Mouse (Mus musculus): Measurements from ENCODE around the gene Atxn7l3.

DNA sequence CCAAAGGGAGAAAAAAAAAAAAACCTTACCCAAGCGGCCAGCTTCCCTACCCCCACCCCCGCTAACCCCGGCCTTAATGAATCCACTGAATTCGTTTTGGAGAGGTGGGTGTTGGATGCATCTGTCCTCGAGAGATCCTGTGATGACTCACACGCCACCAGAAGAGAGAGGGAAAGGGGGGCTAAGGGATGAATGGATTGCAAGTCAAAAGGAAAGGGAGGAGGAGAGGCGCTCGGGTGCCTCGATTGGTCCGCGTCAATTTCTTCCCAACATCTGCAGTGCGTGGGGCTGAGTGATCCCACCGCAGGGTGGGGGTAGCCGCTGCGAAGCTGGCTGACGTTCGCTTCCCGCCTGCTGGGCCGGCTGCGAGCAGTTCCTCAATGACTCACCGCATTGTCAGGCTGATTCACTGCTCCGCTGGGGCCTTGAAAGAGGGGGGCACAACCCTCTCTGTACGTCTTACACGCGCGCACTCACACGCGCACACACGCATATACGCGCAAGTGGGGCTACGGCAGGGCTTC lies 51.4 kb downstream of the Atxn7l3 start:
- TF ChIP-seq CTCF (IDR thresholded peaks at IDR 0.05), result peak; percentile 16; the same call in 1 of the 2 replicates
- TF ChIP-seq POLR2A (IDR thresholded peaks at IDR 0.05; ENCODE audit: insufficient read depth, low read depth, low read length), result no peak

Data from heart, adult 2 months (tissue).